Mouse (Mus musculus): Measurements from ENCODE around the gene Tdrd9. TPM values are rescaled to one million over a fixed set of nuclear protein-coding genes. Genes with fewer than 3 reads are reported as not detected.

Tdrd9 gene
- polyA plus RNA-seq (2012; rRNA removed), result 0.23 and 0.55 TPM in 2 replicates

DNA sequence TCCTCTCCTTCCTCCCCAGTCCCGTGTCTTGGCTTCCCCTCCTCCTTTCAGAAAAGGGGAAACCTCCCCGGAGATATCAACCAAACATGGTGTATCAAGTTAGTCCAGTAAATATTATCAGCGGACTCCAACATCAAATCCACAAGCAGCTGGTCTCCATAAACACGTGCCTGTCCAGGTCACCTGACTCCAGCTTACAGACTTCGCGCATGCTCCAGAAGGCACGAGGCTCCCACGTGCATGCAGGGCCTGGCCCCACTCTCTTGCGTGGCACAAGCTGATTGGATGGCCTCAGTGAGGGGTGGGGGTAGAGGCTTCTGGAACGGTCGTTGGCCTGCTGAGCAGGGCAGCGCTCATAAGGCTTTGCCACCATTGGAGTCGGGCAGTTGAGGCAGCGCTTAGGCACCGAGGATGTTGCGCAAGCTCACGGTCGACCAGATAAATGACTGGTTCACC lies at the start of gene Tdrd9:
Gene Tdrd9, plus strand, starts transcription at position 329 of the 456 bp plus-strand sequence.

DNA sequence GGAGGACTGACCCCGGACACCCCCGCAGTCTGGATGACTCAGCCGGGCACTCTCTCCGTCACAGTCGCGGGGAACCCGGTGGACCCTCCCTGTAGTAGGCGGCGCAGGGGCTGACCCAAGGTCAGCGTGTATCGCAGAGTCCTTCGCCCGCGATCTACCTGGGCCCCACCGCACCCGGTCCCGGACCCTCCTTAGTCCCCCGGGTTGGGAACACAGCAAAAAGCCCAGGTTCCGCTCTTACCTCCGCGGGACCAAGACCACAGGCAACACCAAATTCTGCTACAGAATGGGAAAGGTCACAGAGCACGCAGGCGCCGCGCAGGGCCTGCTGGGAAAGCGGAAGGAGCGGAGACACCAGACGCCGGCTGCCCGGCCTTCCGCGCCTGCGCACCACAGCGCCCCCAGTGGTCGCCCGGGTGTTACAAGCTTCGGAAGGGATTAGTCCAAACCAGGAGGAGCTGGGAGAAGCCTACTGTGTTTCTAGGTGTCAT lies 4.6 kb upstream of the Tdrd9 start, which contains the start of gene Atp5mpl:
Gene Atp5mpl, minus strand, starts transcription at position 295 of the 491 bp plus-strand sequence.

DNA sequence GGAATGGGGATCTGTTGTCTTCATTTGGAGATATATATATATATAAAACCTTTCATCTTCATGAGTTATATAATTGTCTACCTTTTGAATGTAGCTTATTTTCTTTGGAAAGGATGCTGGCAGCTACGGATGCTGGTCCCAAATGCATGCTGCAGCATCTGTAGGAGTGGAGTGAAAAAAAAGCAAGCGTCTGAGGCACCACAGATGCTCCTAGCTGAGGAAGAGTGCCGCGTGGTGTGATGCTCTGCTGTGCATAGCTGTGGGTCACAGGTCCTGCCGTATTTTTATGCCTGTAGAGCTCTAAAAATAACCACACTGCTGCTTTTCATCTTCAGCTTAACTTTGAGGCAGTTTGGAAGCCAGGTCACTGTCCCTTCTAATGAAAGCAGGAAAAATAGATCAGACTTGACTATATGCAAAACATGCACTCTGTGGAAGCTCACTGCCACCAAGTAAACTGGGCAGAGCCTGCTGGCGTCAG lies 9.6 kb downstream of the Tdrd9 start, which contains the start of gene Rd3l:
Gene Rd3l, minus strand, starts transcription at position 431 of the 481 bp plus-strand sequence.

DNA sequence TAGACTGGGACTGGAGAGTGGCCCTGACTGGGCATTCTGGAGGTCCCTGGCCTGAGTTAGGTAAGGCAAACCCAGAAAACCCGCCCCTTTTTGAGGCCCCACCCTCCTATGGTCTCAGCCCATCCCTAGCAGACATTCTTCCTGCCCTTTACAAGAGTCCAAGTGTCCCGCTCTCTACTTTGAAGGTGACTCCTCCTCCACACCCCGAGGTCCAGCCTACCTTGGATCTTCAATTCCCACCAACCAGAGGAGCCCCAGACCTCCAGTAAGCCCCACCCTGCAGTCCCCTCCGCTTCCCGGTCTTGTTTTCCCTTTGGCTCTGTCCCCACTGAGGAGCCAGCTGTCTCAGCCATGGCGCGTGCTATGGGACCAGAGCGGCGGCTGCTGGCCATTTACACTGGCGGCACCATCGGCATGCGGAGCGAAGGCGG lies 135.2 kb downstream of the Tdrd9 start, which contains the start of gene Aspg:
Gene Aspg, plus strand, starts transcription at position 139 of the 431 bp plus-strand sequence.

Other genes starting within 250 kb of the Tdrd9 start
- gene Klc1, start 212.7 kb upstream of the Tdrd9 start, polyA plus RNA-seq (2012; rRNA removed), result 96.8 and 108 TPM in 2 replicates
- gene Xrcc3, start 157.7 kb upstream of the Tdrd9 start, polyA plus RNA-seq (2012; rRNA removed), result 14.1 and 20.7 TPM in 2 replicates
- gene Zfyve21, start 157.4 kb upstream of the Tdrd9 start, polyA plus RNA-seq (2012; rRNA removed), result 151 and 154 TPM in 2 replicates
- 16.1 and 17.6 TPM in 2 replicates for gene Ppp1r13b, start 63.4 kb upstream of the Tdrd9 start, polyA plus RNA-seq (2012; rRNA removed)
- gene Atp5mpl, start 4.6 kb upstream of the Tdrd9 start, polyA plus RNA-seq (2012; rRNA removed), result 5.8 and 18.0 TPM in 2 replicates
- gene Rd3l, start 9.8 kb downstream of the Tdrd9 start, polyA plus RNA-seq (2012; rRNA removed), result not detected in 2 replicates
- gene Aspg, start 135.1 kb downstream of the Tdrd9 start, polyA plus RNA-seq (2012; rRNA removed), result 11.3 and 56.3 TPM in 2 replicates
- 26.2 and 27.5 TPM in 2 replicates for gene Kif26a, start 174.6 kb downstream of the Tdrd9 start, polyA plus RNA-seq (2012; rRNA removed)